Mouse (Mus musculus) ES-E14 (cell line): ENCODE measurements around the gene Psmc1. TPM values are rescaled to one million over a fixed set of nuclear protein-coding genes. Genes with fewer than 3 reads are reported as not detected.

Source experiments
- DNase-seq: peaks from one replicate; pipeline ENCODE4 v3.0.0-alpha.2; 2013; ENCODE audit warnings: low read depth, low spot score
- H3K27ac ChIP-seq: 2 replicates; pipeline ENCODE4 v1.5.1; 2012; ENCODE audit warnings: low read depth, mild to moderate bottlenecking, low read length, moderate library complexity, mixed read lengths; ENCODE audit not compliant: poor library complexity, insufficient read depth, severe bottlenecking
- H3K36me3 ChIP-seq: 2 replicates; pipeline ENCODE4 v1.6.1; 2012; ENCODE audit warnings: mild to moderate bottlenecking, low read length, moderate library complexity, mixed read lengths; ENCODE audit not compliant: control insufficient read depth, poor library complexity, insufficient read depth, severe bottlenecking
- H3K4me1 ChIP-seq, 2 experiments: fragments of 150-350 bp in 1 of 2; sonication (generic) in 1 of 2; 2 replicates each; pipeline ENCODE4 v1.6.1; 2012; ENCODE audit warnings: low read length in 2 of 2, mild to moderate bottlenecking in 1 of 2, mixed read lengths in 1 of 2; ENCODE audit not compliant: control insufficient read depth in 2 of 2, insufficient read depth in 2 of 2, poor library complexity in 1 of 2
- H3K4me3 ChIP-seq, 2 experiments: fragments of 150-350 bp in 1 of 2; sonication (generic) in 1 of 2; 2 replicates each; pipeline ENCODE4 v1.5.1; 2012; ENCODE audit warnings: low read length in 2 of 2, low read depth in 1 of 2, mild to moderate bottlenecking in 1 of 2, mixed read lengths in 1 of 2; ENCODE audit not compliant: insufficient read depth in 1 of 2, poor library complexity in 1 of 2, severe bottlenecking in 1 of 2
- H3K9ac ChIP-seq: 2 replicates; pipeline ENCODE4 v1.6.1; 2012; ENCODE audit warnings: low read depth, mild to moderate bottlenecking, low read length, mixed read lengths; ENCODE audit not compliant: poor library complexity, insufficient read depth, severe bottlenecking
- H3K9me3 ChIP-seq: fragments of 150-350 bp; sonication (generic); 2 replicates; pipeline ENCODE4 v1.6.1; 2012; ENCODE audit warnings: low read depth, mild to moderate bottlenecking, low read length; ENCODE audit not compliant: control insufficient read depth, insufficient read depth
- CHD2 ChIP-seq: IDR thresholded peaks from 2 replicates; pipeline ENCODE4 v1.6.1; 2014; ENCODE audit warnings: mild to moderate bottlenecking, low read depth, low read length, inconsistent platforms
- HCFC1 ChIP-seq: IDR thresholded peaks from 2 replicates; pipeline ENCODE4 v1.6.1; 2012; ENCODE audit warnings: low read length, inconsistent platforms, borderline replicate concordance; ENCODE audit not compliant: insufficient read depth
- MAFK ChIP-seq: IDR thresholded peaks from 2 replicates; pipeline ENCODE4 v1.6.1; 2014; ENCODE audit warnings: mild to moderate bottlenecking, low read depth, low read length, inconsistent platforms; ENCODE audit not compliant: insufficient read depth
- ZC3H11A ChIP-seq: IDR thresholded peaks from 2 replicates; pipeline ENCODE4 v1.6.1; 2012; ENCODE audit warnings: low read depth, mild to moderate bottlenecking, inconsistent platforms, low read length, borderline replicate concordance
- ZNF384 ChIP-seq: IDR thresholded peaks from 2 replicates; pipeline ENCODE4 v1.6.1; 2012; ENCODE audit warnings: low read depth, low read length, inconsistent platforms
- in situ Hi-C, 2 experiments: fragments of 600-800 bp; cut with MboI; formaldehyde crosslinking; loops; one replicate each; pipeline ENCODE4 v1.15.1; 2025; ENCODE audit warnings: low sequenced_read_pairs in 2 of 2, inconsistent platforms in 1 of 2; ENCODE audit not compliant: unreplicated experiment in 2 of 2
- total RNA-seq: library from RNA; depleted of rRNA; stranded (reverse); fragments of 300-350 nt; gene quantifications from 2 replicates; pipeline ENCODE4 v1.2.3, GENCODE M21; 2012

The Psmc1 gene
- total RNA-seq, 1 experiment: 264 TPM

DNA sequence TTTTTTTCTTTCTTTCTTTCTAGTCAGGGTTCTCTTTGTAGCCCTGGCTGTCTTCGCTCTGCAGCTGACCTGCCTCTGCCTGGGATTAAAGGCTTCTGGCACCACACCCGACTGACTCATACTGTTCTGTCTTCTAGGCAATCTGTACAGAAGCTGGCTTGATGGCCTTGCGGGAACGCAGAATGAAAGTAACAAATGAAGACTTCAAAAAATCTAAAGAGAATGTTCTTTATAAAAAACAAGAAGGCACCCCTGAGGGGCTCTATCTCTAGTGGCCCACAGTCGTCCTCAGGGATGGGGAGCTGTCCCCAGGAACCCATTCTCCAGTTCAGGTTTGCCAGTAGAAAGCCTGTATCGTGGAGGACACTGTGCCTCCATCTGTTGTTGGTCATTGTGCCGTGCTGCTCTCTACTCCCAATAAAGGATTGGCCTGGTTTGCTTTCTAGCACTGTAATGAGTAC is 13.0 kb downstream of the Psmc1 start:
- H3K4me1 ChIP-seq: peaks cover 0 to 3% of the 10 kb centered on the region in 2 experiments; a peak in 1 of 4 replicates
- H3K9ac ChIP-seq: no peak overlapping the region
- H3K9me3 ChIP-seq: no peaks in the 10 kb centered on the region
- DNase-seq: no peak
- no peak overlapping the region for H3K27ac ChIP-seq
- H3K36me3 ChIP-seq: peaks cover 61% of the 10 kb centered on the region
- in situ Hi-C loops: no loop called here
- no peak overlapping the region for H3K4me3 ChIP-seq
- no peak for TF ChIP-seq CHD2
- no peak for TF ChIP-seq HCFC1
- TF ChIP-seq ZNF384: no peak
- TF ChIP-seq ZC3H11A: no peak
- TF ChIP-seq MAFK: no peak

DNA sequence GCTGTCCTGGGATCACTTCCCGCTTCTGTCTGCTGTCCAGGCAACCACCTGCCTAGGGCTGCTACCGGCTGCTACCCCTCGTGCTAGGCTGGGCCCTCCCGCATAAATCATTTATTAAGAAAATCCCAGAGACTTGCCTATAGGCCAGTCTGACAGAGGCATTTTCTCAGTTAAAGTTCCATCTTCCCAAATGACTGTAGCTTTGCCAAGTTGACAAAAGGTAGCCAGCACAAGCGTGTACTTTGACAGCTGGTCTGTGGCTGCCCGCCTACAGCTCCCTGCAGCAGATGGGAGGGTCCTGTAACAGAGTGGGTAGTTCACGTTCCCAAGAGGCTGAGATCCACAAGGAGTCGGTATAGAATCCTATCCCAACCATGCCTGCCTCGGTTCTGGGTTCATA is 13.5 kb downstream of the Psmc1 start:
- DNase-seq: no peak
- no peak overlapping the region for H3K4me3 ChIP-seq
- H3K9me3 ChIP-seq: no peaks in the 10 kb centered on the region
- in situ Hi-C loops: no loop called here
- TF ChIP-seq ZNF384 (no peak), CHD2 (no peak), ZC3H11A (no peak), HCFC1 (no peak), MAFK (no peak)
- H3K27ac ChIP-seq: no peak overlapping the region
- peaks cover 0 to 4% of the 10 kb centered on the region in 2 experiments; a peak in 1 of 4 replicates for H3K4me1 ChIP-seq
- H3K9ac ChIP-seq: no peak overlapping the region
- H3K36me3 ChIP-seq: peaks cover 60% of the 10 kb centered on the region

GRCm38 (mm10) chr12:100124913-100125798 is 15.2 kb downstream of the Psmc1 start:
- Histone ChIP-seq H3K4me1 (peaks cover 0 to 8% of the 10 kb centered on the region in 2 experiments; a peak in 2 of 4 replicates), H3K9ac (no peak overlapping the region), H3K9me3 (no peaks in the 10 kb centered on the region), H3K36me3 (peaks cover 53% of the 10 kb centered on the region), H3K4me3 (no peak overlapping the region), H3K27ac (no peak overlapping the region)
- TF ChIP-seq MAFK (peak; percentile 83), ZC3H11A (no peak), ZNF384 (no peak), CHD2 (no peak), HCFC1 (no peak)
- in situ Hi-C loops: no loop called here
- no peak for DNase-seq

- Histone ChIP-seq H3K9ac (no peak overlapping the region; the same call in 1 of the 2 replicates), H3K27ac (no peak overlapping the region), H3K4me1 (peaks cover 3 to 8% of the 10 kb centered on the region in 2 experiments; a peak in 3 of 4 replicates), H3K9me3 (no peaks in the 10 kb centered on the region), H3K36me3 (peaks cover 55% of the 10 kb centered on the region), H3K4me3 (no peak overlapping the region)
- no peak for DNase-seq
- TF ChIP-seq HCFC1 (no peak), ZNF384 (no peak), ZC3H11A (no peak), MAFK (no peak), CHD2 (no peak)
- in situ Hi-C loops: no loop called here
These were observed 17.3 kb downstream of the Psmc1 start for GRCm38 (mm10) chr12:100126968-100127865.
